Mouse (Mus musculus): ENCODE measurements at regions not wholly inside any gene's neighbourhood (a gene's known extent, or its start where the extent isn't known, plus 50 kb on each side); places are given as distances from the start of the nearest gene placed in this dataset.

DNA sequence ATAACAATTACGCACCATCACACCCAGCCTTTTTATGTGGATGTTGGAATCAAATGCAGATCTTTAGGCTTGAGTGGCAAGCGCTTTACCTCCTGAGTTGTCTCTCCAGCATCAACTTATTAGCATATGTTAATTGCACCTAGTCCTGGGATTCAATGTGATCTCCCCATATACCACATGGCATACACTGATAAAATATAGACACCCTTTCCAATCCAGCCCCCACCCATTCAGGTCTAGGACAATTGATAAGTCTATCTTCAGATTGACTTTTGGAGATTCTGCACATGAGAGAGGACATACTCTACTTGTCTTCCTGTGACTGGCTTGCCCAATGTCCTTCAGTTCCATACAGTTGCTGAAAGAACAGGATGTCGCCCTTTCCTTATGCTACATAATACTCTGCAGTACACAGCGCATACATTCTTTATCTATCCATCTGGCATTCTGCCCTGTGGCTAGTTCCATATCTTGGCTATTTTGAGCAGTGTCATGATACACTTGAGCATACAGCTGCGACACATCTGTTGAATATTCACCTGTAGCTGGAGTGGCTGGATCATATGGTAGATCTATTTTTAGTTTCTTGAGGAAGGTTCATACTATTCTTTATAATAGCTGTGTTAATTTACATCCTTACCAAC, 120.3 kb downstream of the Gsdmc2 start:
- no peak overlapping the region for H3K4me3 ChIP-seq (ENCODE audit: low read depth, low read length)
- H3K9ac ChIP-seq (replicated peaks; ENCODE audit: low read depth, low read length) = no peak overlapping the region
- H3K36me3 ChIP-seq (ENCODE audit: control insufficient read depth, insufficient read depth, low read length) = no peaks in the 10 kb centered on the region
- 88% methylated on average over 5 of the region's 5 CpGs for WGBS
- no peak overlapping the region for H3K4me2 ChIP-seq (replicated peaks; ENCODE audit: low read depth, low read length)
- no peak overlapping the region for H3K27ac ChIP-seq (ENCODE audit: low read length)
- no peaks in the 10 kb centered on the region for H3K27me3 ChIP-seq (ENCODE audit: control insufficient read depth, insufficient read depth, low read length)
- no peak for ATAC-seq (ENCODE audit: insufficient number of reproducible peaks, insufficient read depth, low FRiP score, low read depth)
- H3K4me1 ChIP-seq (ENCODE audit: control insufficient read depth, insufficient read depth, low read length) = peaks cover 3% of the 10 kb centered on the region; the same call in 1 of the 2 replicates
- H3K9me3 ChIP-seq (ENCODE audit: control insufficient read depth, low read depth, low read length) = no peaks in the 10 kb centered on the region

DNA sequence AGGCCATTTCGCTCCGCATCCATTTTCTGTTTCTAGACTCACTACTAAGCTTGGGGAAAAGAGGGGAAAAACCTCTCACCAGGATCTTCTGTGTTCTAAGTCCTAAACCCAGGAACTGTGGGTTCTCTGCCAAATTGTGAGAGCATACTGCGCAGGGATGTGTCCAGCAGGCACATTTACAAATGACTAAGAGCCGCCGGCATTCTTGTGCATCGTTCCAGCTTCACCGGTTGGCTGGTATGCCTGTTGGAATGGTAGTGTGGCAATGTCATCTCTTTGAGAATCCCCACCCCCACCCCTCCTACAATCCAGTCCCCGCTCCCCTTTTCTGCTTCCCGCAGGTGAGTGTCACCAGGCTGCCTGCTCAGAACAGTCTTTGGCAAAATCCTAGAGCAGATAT, 122.0 kb downstream of the Gsdmc2 start:
- Histone ChIP-seq H3K27ac (ENCODE audit: low read length) (no peak overlapping the region), H3K4me2 (replicated peaks; ENCODE audit: low read depth, low read length) (no peak overlapping the region), H3K9ac (replicated peaks; ENCODE audit: low read depth, low read length) (no peak overlapping the region), H3K4me3 (ENCODE audit: low read depth, low read length) (no peak overlapping the region), H3K27me3 (ENCODE audit: control insufficient read depth, insufficient read depth, low read length) (no peaks in the 10 kb centered on the region), H3K36me3 (ENCODE audit: control insufficient read depth, insufficient read depth, low read length) (no peaks in the 10 kb centered on the region), H3K4me1 (ENCODE audit: control insufficient read depth, insufficient read depth, low read length) (peaks cover 3% of the 10 kb centered on the region; the same call in 1 of the 2 replicates), H3K9me3 (ENCODE audit: control insufficient read depth, low read depth, low read length) (no peaks in the 10 kb centered on the region)
- WGBS = 51% methylated on average over 9 of the region's 9 CpGs
- ATAC-seq (ENCODE audit: insufficient number of reproducible peaks, insufficient read depth, low FRiP score, low read depth) = no peak

DNA sequence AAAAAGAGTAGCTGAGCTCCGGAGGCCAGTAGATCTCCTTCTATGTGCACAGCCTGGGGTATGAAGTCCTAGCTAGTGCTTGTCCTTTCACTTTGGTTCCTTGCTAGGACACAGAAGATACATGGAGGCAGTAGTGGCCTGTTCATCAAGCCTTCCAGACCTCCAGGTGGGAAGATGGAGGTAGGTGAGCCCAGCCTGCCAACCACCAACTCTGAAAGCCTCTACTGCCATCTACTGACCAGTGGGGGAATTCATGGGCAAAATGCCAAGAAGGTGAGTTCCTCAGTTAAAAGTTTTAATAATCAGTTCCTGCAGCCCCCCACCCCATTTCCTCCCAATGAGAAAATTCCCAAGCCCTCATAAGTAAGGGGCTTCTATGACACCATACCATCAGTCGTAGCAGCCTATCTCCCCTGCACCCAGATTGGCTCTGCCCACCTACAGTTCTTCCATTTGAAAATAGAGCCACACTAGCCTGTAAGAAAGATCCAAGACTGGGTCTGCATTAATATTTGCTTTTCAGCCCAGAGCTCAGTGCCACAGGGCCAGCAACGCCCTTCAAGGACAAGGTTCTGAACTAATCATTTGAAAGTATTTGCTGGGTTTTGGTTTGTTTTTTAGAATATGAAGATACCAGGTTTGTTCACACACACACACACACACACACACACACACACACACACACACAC, 123.2 kb downstream of the Gsdmc2 start:
- Histone ChIP-seq H3K4me2 (replicated peaks; ENCODE audit: low read depth, low read length) (no peak overlapping the region), H3K9ac (replicated peaks; ENCODE audit: low read depth, low read length) (no peak overlapping the region), H3K4me3 (ENCODE audit: low read depth, low read length) (no peak overlapping the region), H3K36me3 (ENCODE audit: control insufficient read depth, insufficient read depth, low read length) (no peaks in the 10 kb centered on the region), H3K4me1 (ENCODE audit: control insufficient read depth, insufficient read depth, low read length) (no peaks in the 10 kb centered on the region; the same call in 1 of the 2 replicates), H3K9me3 (ENCODE audit: control insufficient read depth, low read depth, low read length) (no peaks in the 10 kb centered on the region), H3K27me3 (ENCODE audit: control insufficient read depth, insufficient read depth, low read length) (no peaks in the 10 kb centered on the region), H3K27ac (ENCODE audit: low read length) (no peak overlapping the region)
- 70% methylated on average over 3 of the region's 3 CpGs for WGBS
- no peak for ATAC-seq (ENCODE audit: insufficient number of reproducible peaks, insufficient read depth, low FRiP score, low read depth)

DNA sequence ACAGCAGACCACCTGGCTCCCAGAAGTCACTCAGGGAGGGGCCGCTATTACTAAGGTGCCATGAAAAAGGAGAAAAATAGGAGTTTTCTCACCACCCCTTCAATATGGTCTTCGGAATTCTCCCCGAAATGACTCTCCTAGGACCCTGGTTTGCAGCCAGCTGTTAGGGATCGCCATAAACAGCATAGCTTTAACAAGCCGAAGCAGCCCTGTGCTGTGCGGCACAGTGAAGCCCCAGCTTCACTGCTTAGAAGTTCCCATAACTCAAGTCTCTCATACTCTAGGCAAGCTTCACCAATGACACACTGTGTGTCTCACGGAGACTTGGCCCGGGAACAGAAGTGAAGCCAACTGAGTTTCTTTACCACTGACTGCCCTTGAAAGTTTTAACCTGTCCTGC, 127.2 kb downstream of the Gsdmc2 start:
- Histone ChIP-seq H3K4me1 (ENCODE audit: control insufficient read depth, insufficient read depth, low read length) (no peaks in the 10 kb centered on the region), H3K4me2 (replicated peaks; ENCODE audit: low read depth, low read length) (no peak overlapping the region), H3K4me3 (ENCODE audit: low read depth, low read length) (no peak overlapping the region), H3K27me3 (ENCODE audit: control insufficient read depth, insufficient read depth, low read length) (no peaks in the 10 kb centered on the region), H3K9ac (replicated peaks; ENCODE audit: low read depth, low read length) (no peak overlapping the region), H3K27ac (ENCODE audit: low read length) (no peak overlapping the region), H3K36me3 (ENCODE audit: control insufficient read depth, insufficient read depth, low read length) (no peaks in the 10 kb centered on the region), H3K9me3 (ENCODE audit: control insufficient read depth, low read depth, low read length) (no peaks in the 10 kb centered on the region)
- ATAC-seq (ENCODE audit: insufficient number of reproducible peaks, insufficient read depth, low FRiP score, low read depth) = no peak
- 83% methylated on average over 8 of the region's 8 CpGs for WGBS

GRCm38 (mm10) chr15:63713697-63714096, 131.3 kb downstream of the Gsdmc2 start:
- WGBS = 85% methylated on average over 3 of the region's 3 CpGs
- Histone ChIP-seq H3K4me1 (ENCODE audit: control insufficient read depth, insufficient read depth, low read length) (no peaks in the 10 kb centered on the region), H3K36me3 (ENCODE audit: control insufficient read depth, insufficient read depth, low read length) (no peaks in the 10 kb centered on the region), H3K9ac (replicated peaks; ENCODE audit: low read depth, low read length) (no peak overlapping the region), H3K4me2 (replicated peaks; ENCODE audit: low read depth, low read length) (no peak overlapping the region), H3K4me3 (ENCODE audit: low read depth, low read length) (no peak overlapping the region), H3K27me3 (ENCODE audit: control insufficient read depth, insufficient read depth, low read length) (no peaks in the 10 kb centered on the region), H3K27ac (ENCODE audit: low read length) (no peak overlapping the region), H3K9me3 (ENCODE audit: control insufficient read depth, low read depth, low read length) (no peaks in the 10 kb centered on the region)
- no peak for ATAC-seq (ENCODE audit: insufficient number of reproducible peaks, insufficient read depth, low FRiP score, low read depth)

GRCm38 (mm10) chr15:63710381-63710780, 134.6 kb downstream of the Gsdmc2 start:
- no peak for ATAC-seq (ENCODE audit: insufficient number of reproducible peaks, insufficient read depth, low FRiP score, low read depth)
- no peaks in the 10 kb centered on the region for H3K27me3 ChIP-seq (ENCODE audit: control insufficient read depth, insufficient read depth, low read length)
- H3K4me1 ChIP-seq (ENCODE audit: control insufficient read depth, insufficient read depth, low read length) = no peaks in the 10 kb centered on the region
- H3K9me3 ChIP-seq (ENCODE audit: control insufficient read depth, low read depth, low read length) = no peaks in the 10 kb centered on the region
- H3K27ac ChIP-seq (ENCODE audit: low read length) = no peak overlapping the region
- H3K4me3 ChIP-seq (ENCODE audit: low read depth, low read length) = no peak overlapping the region
- no peak overlapping the region for H3K9ac ChIP-seq (replicated peaks; ENCODE audit: low read depth, low read length)
- H3K36me3 ChIP-seq (ENCODE audit: control insufficient read depth, insufficient read depth, low read length) = no peaks in the 10 kb centered on the region
- no peak overlapping the region for H3K4me2 ChIP-seq (replicated peaks; ENCODE audit: low read depth, low read length)
- 18% methylated on average over 5 of the region's 5 CpGs for WGBS

GRCm38 (mm10) chr15:63709270-63709933, 135.6 kb downstream of the Gsdmc2 start:
- no peak for ATAC-seq (ENCODE audit: insufficient number of reproducible peaks, insufficient read depth, low FRiP score, low read depth)
- Histone ChIP-seq H3K4me2 (replicated peaks; ENCODE audit: low read depth, low read length) (no peak overlapping the region), H3K4me3 (ENCODE audit: low read depth, low read length) (no peak overlapping the region), H3K9ac (replicated peaks; ENCODE audit: low read depth, low read length) (no peak overlapping the region), H3K27ac (ENCODE audit: low read length) (no peak overlapping the region), H3K27me3 (ENCODE audit: control insufficient read depth, insufficient read depth, low read length) (no peaks in the 10 kb centered on the region), H3K9me3 (ENCODE audit: control insufficient read depth, low read depth, low read length) (no peaks in the 10 kb centered on the region), H3K36me3 (ENCODE audit: control insufficient read depth, insufficient read depth, low read length) (no peaks in the 10 kb centered on the region), H3K4me1 (ENCODE audit: control insufficient read depth, insufficient read depth, low read length) (no peaks in the 10 kb centered on the region)
- 90% methylated on average over 4 of the region's 4 CpGs for WGBS

GRCm38 (mm10) chr15:63704636-63705035, 140.3 kb downstream of the Gsdmc2 start:
- no peaks in the 10 kb centered on the region for H3K36me3 ChIP-seq (ENCODE audit: control insufficient read depth, insufficient read depth, low read length)
- 85% methylated on average over 8 of the region's 8 CpGs for WGBS
- no peaks in the 10 kb centered on the region for H3K4me1 ChIP-seq (ENCODE audit: control insufficient read depth, insufficient read depth, low read length)
- no peak overlapping the region for H3K9ac ChIP-seq (replicated peaks; ENCODE audit: low read depth, low read length)
- H3K27me3 ChIP-seq (ENCODE audit: control insufficient read depth, insufficient read depth, low read length) = no peaks in the 10 kb centered on the region
- H3K4me2 ChIP-seq (replicated peaks; ENCODE audit: low read depth, low read length) = no peak overlapping the region
- H3K27ac ChIP-seq (ENCODE audit: low read length) = no peak overlapping the region
- no peak for ATAC-seq (ENCODE audit: insufficient number of reproducible peaks, insufficient read depth, low FRiP score, low read depth)
- no peaks in the 10 kb centered on the region for H3K9me3 ChIP-seq (ENCODE audit: control insufficient read depth, low read depth, low read length)
- no peak overlapping the region for H3K4me3 ChIP-seq (ENCODE audit: low read depth, low read length)
